Mouse (Mus musculus) testis, adult 2 months (tissue): ENCODE measurements around the gene Pigs. TPM values are rescaled to one million over a fixed set of nuclear protein-coding genes. Genes with fewer than 3 reads are reported as not detected.

ENCODE experiments used
- H3K27ac ChIP-seq: fragments of 200-500 bp; 2 replicates; pipeline ENCODE4 v1.5.1; 2012; ENCODE audit warnings: low read depth, low read length; ENCODE audit not compliant: control insufficient read depth, insufficient read depth
- H3K27me3 ChIP-seq: fragments of 200-500 bp; 2 replicates; pipeline ENCODE4 v1.6.1; 2012; ENCODE audit warnings: mild to moderate bottlenecking, low read length, moderate library complexity; ENCODE audit not compliant: control insufficient read depth, insufficient read depth
- H3K36me3 ChIP-seq: fragments of 200-500 bp; 2 replicates; pipeline ENCODE4 v1.6.1; 2012; ENCODE audit warnings: mild to moderate bottlenecking, low read length; ENCODE audit not compliant: control insufficient read depth, insufficient read depth
- H3K4me1 ChIP-seq: fragments of 200-500 bp; 2 replicates; pipeline ENCODE4 v1.6.1; 2012; ENCODE audit warnings: low read length; ENCODE audit not compliant: control insufficient read depth, insufficient read depth
- H3K4me3 ChIP-seq: fragments of 200-500 bp; 2 replicates; pipeline ENCODE4 v1.5.1; 2012; ENCODE audit warnings: low read depth, mild to moderate bottlenecking, low read length, moderate library complexity, mixed read lengths; ENCODE audit not compliant: control insufficient read depth
- CTCF ChIP-seq: fragments of 200-500 bp; IDR thresholded peaks from 2 replicates; pipeline ENCODE4 v1.5.1; 2012; ENCODE audit warnings: low read depth, mild to moderate bottlenecking, inconsistent platforms, low read length, moderate library complexity; ENCODE audit not compliant: control insufficient read depth, insufficient read depth, insufficient replicate concordance
- POLR2A ChIP-seq: fragments of 200-500 bp; IDR thresholded peaks from 2 replicates; pipeline ENCODE4 v1.6.1; 2012; ENCODE audit warnings: low read depth, mild to moderate bottlenecking, inconsistent platforms, low read length, moderate library complexity; ENCODE audit not compliant: control insufficient read depth
- polyA plus RNA-seq: library from polyadenylated mRNA; depleted of rRNA; stranded (reverse); fragments of >200 nt; gene quantifications from 2 replicates; pipeline ENCODE4 v1.2.3, GENCODE M21; 2012

Pigs gene
- polyA plus RNA-seq, 1 experiment, result 69.7 TPM

DNA sequence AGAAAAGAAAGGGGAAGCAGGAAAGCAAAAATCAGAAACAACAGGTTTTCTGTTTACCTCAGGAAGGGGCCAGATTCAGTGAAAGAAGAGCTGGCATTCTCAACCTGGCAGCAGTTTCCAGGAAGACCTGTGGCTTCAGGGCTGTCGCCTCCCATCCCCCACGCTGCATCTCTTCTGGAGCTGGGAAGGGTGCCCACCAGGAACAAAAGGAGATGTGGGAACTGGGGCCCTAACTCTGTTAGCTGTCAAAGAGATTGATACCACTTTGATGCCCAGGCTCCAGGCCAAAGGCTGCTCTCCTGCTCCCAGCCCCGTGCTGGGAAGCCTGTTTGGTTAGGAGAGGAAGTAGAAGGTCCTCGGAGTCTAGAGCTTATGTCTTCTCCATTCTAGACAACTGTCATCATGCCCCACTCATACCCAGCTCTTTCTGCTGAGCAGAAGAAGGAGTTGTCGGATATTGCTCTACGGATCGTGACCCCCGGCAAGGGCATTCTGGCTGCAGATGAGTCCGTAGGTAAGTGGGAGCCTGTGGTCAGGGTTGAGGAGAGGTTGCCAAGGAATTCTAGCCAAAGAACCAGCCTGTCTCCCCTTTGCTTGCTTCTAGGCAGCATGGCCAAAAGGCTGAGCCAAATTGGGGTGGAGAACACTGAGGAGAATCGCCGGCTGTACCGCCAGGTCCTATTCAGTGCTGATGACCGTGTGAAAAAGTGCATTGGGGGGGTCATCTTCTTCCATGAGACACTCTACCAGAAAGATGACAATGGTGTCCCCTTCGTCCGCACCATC lies 4.0 kb upstream of the Pigs start:
- Histone ChIP-seq H3K4me3 (no peak overlapping the region), H3K36me3 (peaks cover 4% of the 10 kb centered on the region), H3K27me3 (no peaks in the 10 kb centered on the region), H3K4me1 (peaks cover 6% of the 10 kb centered on the region), H3K27ac (no peak overlapping the region)
- no peak for TF ChIP-seq POLR2A
- TF ChIP-seq CTCF, result no peak

DNA sequence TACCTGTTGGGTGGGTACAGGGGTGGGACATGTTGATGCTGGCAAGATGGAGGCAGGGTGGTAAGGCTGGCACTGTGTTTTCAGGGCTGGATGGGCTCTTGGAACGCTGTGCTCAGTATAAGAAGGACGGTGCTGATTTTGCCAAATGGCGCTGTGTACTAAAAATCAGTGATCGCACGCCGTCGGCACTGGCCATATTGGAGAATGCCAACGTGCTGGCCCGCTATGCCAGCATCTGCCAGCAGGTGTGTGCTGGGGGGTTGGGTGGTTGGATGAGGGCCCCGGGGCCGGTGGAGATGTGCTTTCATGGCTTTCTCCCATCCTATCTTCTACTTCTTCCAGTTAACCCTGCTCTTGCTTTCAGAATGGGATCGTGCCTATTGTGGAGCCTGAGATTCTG lies 3.2 kb upstream of the Pigs start:
- Histone ChIP-seq H3K36me3 (peaks cover 2% of the 10 kb centered on the region), H3K4me3 (no peak overlapping the region), H3K4me1 (peaks cover 6% of the 10 kb centered on the region), H3K27ac (no peak overlapping the region), H3K27me3 (no peaks in the 10 kb centered on the region)
- TF ChIP-seq CTCF (no peak), POLR2A (no peak)

DNA sequence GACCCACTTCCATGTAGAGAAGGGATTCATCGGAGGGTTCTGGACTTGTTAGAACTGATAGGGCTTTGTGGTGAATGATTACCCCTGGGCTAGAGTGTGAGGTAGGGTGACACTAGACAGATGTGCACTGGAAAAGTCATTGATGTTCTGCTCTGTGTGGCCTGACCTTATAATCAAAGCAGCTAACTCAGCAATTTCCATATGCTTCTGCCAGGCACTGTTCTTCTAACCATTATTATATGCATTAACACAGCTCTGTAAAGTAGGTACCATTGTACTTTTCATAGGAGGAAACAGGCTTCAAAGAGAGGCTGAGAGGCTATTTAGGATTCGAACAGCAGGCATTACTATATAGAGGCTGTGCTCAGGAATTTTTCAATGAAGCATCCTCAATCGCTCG lies 1.0 kb upstream of the Pigs start:
- H3K27me3 ChIP-seq, result no peaks in the 10 kb centered on the region
- TF ChIP-seq POLR2A (no peak), CTCF (no peak)
- H3K4me3 ChIP-seq, result no peak overlapping the region
- no peaks in the 10 kb centered on the region for H3K36me3 ChIP-seq
- peaks cover 6% of the 10 kb centered on the region for H3K4me1 ChIP-seq
- no peak overlapping the region for H3K27ac ChIP-seq

DNA sequence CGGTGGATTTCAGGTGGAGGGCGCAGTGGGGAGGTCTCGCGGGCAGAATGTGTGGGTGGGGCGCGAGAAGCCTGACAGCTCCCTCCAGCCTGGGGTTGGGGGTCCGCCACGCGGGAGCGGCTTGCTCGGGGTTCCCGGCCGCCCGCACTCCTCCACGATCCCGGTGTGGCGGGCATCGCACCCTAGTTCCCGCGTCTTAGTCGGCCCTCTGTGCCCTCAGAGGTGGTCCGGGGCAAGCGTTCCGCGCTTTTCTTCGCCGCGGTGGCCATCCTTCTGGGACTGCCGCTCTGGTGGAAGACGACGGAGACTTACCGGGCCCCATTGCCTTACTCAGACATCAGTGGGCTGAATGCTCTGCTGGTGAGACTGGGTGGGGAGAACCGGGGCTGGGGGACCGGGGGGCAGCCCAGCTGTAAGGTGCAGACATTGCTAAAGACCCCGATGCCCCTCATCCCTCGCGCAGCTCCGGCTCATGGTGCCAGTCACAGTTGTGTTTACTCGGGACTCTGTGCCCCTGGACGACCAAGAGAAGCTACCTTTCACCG lies 369 bp downstream of the Pigs start:
- TF ChIP-seq CTCF (no peak), POLR2A (no peak)
- Histone ChIP-seq H3K27ac (peak overlapping the region; percentile 65; the same call in 1 of the 2 replicates), H3K36me3 (no peaks in the 10 kb centered on the region), H3K27me3 (no peaks in the 10 kb centered on the region), H3K4me3 (peak overlapping the region; percentile 92), H3K4me1 (peaks cover 4% of the 10 kb centered on the region)

DNA sequence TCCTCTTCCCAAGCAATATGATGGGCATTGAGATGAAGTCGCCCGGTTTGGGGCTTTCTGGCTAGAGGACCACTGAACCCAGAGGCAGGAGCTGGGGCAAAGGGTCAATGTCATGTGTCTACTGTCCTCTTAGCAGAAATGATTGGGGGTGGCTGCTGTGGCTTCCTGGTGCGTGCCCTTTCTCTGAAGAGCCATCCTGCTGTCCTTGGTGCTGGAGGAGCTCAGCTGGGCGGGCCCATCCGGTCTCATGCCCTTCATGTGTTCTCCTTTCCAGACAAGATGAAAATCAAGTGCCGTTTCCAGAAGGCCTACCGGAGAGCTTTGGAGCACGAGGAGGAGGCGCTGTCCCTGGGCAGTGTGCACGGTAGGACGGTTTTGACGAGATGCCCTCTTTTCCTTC lies 4.5 kb downstream of the Pigs start:
- no peaks in the 10 kb centered on the region for H3K27me3 ChIP-seq
- H3K36me3 ChIP-seq, result no peaks in the 10 kb centered on the region
- H3K4me1 ChIP-seq, result peaks cover 4% of the 10 kb centered on the region
- TF ChIP-seq CTCF, result no peak
- TF ChIP-seq POLR2A, result no peak
- no peak overlapping the region for H3K27ac ChIP-seq
- H3K4me3 ChIP-seq, result no peak overlapping the region

DNA sequence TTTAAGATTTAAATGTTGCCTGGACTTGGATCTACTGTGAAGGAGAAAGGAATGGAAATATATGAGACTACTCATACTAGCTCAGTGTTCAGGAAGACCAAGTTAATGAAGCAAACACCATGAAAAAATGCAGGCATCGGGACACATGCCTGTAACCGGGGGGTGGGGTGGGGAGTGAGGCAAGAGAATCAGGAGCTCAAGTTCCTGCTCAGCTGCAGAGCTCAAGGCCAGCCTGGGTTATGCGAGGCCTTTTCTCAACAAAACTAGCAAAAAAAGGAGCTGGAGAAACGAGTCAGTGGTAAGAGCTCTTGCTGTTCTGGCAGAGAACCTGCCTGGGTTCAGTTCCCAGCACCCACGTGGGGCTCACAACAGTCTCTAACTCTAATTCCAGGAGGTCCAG lies 5.8 kb downstream of the Pigs start:
- H3K36me3 ChIP-seq, result no peaks in the 10 kb centered on the region; the same call in 1 of the 2 replicates
- H3K4me1 ChIP-seq, result peaks cover 2% of the 10 kb centered on the region
- no peak overlapping the region for H3K4me3 ChIP-seq
- H3K27me3 ChIP-seq, result no peaks in the 10 kb centered on the region
- H3K27ac ChIP-seq, result no peak overlapping the region
- TF ChIP-seq CTCF (no peak), POLR2A (no peak)

DNA sequence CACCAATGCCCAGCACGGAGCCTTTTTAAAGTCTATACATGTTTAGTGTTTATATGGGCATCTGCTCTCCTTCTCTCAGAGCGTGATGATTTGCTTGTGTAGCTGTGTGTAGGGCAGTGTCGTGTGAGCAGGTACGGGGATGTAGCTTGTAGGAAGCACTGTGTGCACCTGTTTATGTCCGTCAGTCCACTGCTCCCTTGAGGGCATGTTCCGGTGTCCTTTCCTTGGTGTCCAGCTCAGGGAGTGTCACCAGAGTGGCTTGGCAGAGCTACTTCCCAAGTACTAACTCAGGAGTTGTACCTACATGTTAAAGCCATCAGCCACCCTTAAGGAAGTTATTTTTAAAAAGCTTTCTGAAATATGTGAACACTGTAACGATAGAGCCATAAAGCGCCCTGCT lies 8.8 kb downstream of the Pigs start:
- Histone ChIP-seq H3K36me3 (no peaks in the 10 kb centered on the region; the same call in 1 of the 2 replicates), H3K4me1 (no peaks in the 10 kb centered on the region), H3K27ac (no peak overlapping the region), H3K4me3 (no peak overlapping the region), H3K27me3 (no peaks in the 10 kb centered on the region)
- TF ChIP-seq CTCF (no peak), POLR2A (no peak)

DNA sequence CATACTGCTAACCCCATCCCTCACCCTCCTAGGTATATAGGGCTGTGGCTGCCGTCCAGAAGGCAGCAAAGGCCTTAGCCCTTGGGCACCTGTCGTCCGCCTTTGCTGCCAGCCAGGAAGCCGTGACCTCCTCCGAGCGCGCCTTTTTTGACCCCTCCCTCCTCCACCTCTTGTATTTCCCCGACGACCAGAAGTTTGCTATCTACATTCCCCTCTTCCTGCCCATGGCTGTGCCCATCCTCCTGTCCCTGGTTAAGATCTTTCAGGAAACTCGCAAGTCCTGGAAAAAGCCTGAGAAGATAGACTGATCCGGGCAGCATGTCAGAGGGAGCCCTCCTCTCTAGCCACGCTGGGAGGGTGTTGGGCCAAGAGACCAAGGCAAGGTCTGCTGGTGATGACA lies 13.5 kb downstream of the Pigs start:
- Histone ChIP-seq H3K36me3 (no peaks in the 10 kb centered on the region; the same call in 1 of the 2 replicates), H3K27me3 (no peaks in the 10 kb centered on the region), H3K4me3 (no peak overlapping the region), H3K4me1 (peaks cover 11% of the 10 kb centered on the region), H3K27ac (no peak overlapping the region)
- TF ChIP-seq CTCF (no peak), POLR2A (no peak)
